Mouse (Mus musculus) intestine, postnatal 0 days (tissue): ENCODE data around the gene Psmb2. TPM values are rescaled to one million over a fixed set of nuclear protein-coding genes. Genes with fewer than 3 reads are reported as not detected.
A peak's percentile ranks its signal among the peaks of the same experiment; 100 is the strongest.

Experiments
- ATAC-seq: fragments of 200-750 bp; cut with Nextera tagmentation; 2 replicates; pipeline ENCODE4 v1.8.0; 2017; ENCODE audit warnings: mild to moderate bottlenecking, moderate TSS enrichment, moderate library complexity
- H3K27ac ChIP-seq: fragments of 300-500 bp; sonication (generic); 2 replicates; pipeline ENCODE4 v1.5.1; 2014; ENCODE audit warnings: mild to moderate bottlenecking, low read depth, low read length, moderate library complexity
- H3K27me3 ChIP-seq: fragments of 300-500 bp; sonication (generic); replicated peaks from 2 replicates; pipeline ENCODE4 v1.6.1; 2014; ENCODE audit warnings: low read length, mixed read lengths; ENCODE audit not compliant: control insufficient read depth, insufficient read depth
- H3K36me3 ChIP-seq: fragments of 300-500 bp; sonication (generic); 2 replicates; pipeline ENCODE4 v1.6.1; 2014; ENCODE audit warnings: mild to moderate bottlenecking, moderate library complexity; ENCODE audit not compliant: control insufficient read depth, insufficient read depth
- H3K4me1 ChIP-seq: fragments of 300-500 bp; sonication (generic); replicated peaks from 2 replicates; pipeline ENCODE4 v1.6.1; 2014; ENCODE audit warnings: antibody characterized with exemption, low read length, mixed read lengths; ENCODE audit not compliant: control insufficient read depth, insufficient read depth
- H3K4me2 ChIP-seq: fragments of 300-500 bp; sonication (generic); replicated peaks from 2 replicates; pipeline ENCODE4 v1.6.1; 2014; ENCODE audit warnings: low read depth, mild to moderate bottlenecking, moderate library complexity
- H3K4me3 ChIP-seq: fragments of 300-500 bp; sonication (generic); 2 replicates; pipeline ENCODE4 v1.5.1; 2014; ENCODE audit warnings: low read depth, low read length
- H3K9ac ChIP-seq: fragments of 300-500 bp; sonication (generic); 2 replicates; pipeline ENCODE4 v1.6.1; 2014; ENCODE audit warnings: mild to moderate bottlenecking, low read depth, low read length
- H3K9me3 ChIP-seq: fragments of 300-500 bp; sonication (generic); 2 replicates; pipeline ENCODE4 v1.6.1; 2016; ENCODE audit warnings: mixed run types; ENCODE audit not compliant: control insufficient read depth
- CTCF ChIP-seq: sonication (generic); IDR thresholded peaks from 2 replicates; pipeline ENCODE4 v1.5.1; 2016; ENCODE audit warnings: low read depth, mild to moderate bottlenecking, control low read depth, antibody characterized with exemption, moderate library complexity
- WGBS: fragments of 180-500 bp; shearing (Covaris S2); extraction: QIAGEN DNeasy Blood & Tissue Kit; methylation state at CpG from one replicate; pipeline ENCODE4 v1.1.7; 2014; 5-methylcytosine and 5-hydroxymethylcytosine counted together
- polyA plus RNA-seq: library from polyadenylated mRNA; unstranded; fragments of >200 nt; fragmentation: Nextera tagmentation; extraction: Ambion mirVana; gene quantifications from 2 replicates; pipeline ENCODE4 v1.2.1, GENCODE M21; 2015

Psmb2 gene
- polyA plus RNA-seq, 1 experiment from 2014 or later, result 381 TPM

DNA sequence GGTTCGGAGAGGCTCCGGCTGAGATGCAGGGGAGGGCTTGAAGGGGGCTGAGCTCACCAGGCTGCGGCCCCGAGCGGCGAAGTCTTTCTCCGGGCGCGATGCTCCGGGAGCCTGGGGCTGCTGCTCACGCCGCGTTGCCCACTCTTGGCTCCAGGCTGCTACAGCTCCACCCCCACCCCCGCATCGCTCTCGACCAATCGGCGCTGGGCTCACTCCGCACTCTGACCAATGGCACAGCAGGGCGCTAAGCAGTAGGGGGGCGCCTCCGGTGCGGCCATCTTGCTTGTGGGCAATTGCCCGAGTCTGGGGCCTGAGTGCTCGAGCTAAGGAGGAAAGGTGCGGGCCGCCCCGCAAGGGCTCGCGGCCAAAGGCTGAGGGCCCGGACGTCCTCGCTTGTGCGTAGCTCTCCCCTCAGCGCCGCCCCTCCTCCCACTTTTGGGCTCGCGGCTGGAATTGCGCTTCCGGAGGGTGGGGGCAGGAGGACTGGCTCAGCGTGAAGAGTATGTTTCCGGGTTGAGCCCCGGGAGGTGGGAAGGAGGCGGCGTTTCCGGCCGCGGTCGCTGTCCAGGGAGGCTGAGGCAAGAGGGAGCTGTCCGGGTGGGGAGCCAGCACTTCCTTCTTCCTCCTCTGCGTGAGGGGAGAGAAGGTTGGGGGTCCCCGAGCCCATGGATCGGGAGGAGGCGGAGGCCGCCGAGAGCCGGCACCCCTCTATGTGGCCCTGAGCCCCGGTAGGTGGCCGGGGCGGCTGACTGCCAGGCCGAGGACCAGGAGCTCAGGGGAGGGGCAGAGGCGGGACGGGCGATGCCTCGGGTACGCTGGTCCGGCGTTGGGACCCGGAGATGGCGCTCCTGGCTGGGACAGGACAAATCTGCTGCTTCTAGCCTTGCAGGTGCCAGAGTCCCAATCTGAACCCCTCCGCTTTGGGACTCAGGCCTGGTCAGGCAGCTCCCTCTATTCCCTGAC lies 76.1 kb downstream of the Psmb2 start, which contains the start of the genes Ncdn and AU040320:
TSS of gene Ncdn (minus strand) at position 171 of the 963 bp plus-strand sequence.
TSS of gene AU040320 (plus strand) at position 277 of the 963 bp plus-strand sequence.
- peak; percentile 95 for ATAC-seq
- WGBS, result under 1% methylated on average over 69 of the region's 71 CpGs
- peaks cover 5% of the 10 kb centered on the region; the same call in 1 of the 2 replicates for H3K4me1 ChIP-seq
- no peak; the same call in 1 of the 2 replicates for TF ChIP-seq CTCF
- no peaks in the 10 kb centered on the region for H3K27me3 ChIP-seq
- H3K4me2 ChIP-seq, result peak within 1 kb of the TSS; percentile 98
- peak within 1 kb of the TSS; percentile 83 for H3K9ac ChIP-seq
- peaks cover 21% of the 10 kb centered on the region for H3K36me3 ChIP-seq
- H3K27ac ChIP-seq, result peak within 1 kb of the TSS; percentile 90
- H3K4me3 ChIP-seq, result peak within 1 kb of the TSS; percentile 81
- no peaks in the 10 kb centered on the region for H3K9me3 ChIP-seq

DNA sequence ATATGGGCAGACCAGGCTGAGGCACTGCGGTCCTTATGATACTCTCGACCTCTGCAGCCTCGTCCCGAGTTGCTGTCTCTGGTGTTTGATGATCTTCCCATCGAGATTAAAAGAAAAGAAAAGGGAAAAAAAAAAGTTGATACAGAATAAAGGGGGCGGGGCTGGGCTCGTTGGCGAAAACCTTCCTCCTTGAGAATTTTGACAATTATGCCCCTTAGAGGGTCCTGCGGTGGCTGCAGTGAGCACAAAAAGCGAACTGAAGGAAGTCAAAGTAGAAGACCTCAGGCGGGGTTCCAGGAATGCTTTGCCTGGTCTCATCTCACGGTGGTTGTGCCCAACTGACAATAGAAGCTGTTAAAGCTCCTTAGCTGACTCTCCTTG lies 76.8 kb downstream of the Psmb2 start:
- H3K36me3 ChIP-seq, result peaks cover 14% of the 10 kb centered on the region; the same call in 1 of the 2 replicates
- peak overlapping the region; percentile 98 for H3K4me2 ChIP-seq
- WGBS, result 2% methylated on average over 12 of the region's 12 CpGs
- H3K27ac ChIP-seq, result peak overlapping the region; percentile 90
- TF ChIP-seq CTCF, result no peak
- peak overlapping the region; percentile 83 for H3K9ac ChIP-seq
- H3K9me3 ChIP-seq, result no peaks in the 10 kb centered on the region
- no peak for ATAC-seq
- peaks cover 5% of the 10 kb centered on the region; the same call in 1 of the 2 replicates for H3K4me1 ChIP-seq
- H3K4me3 ChIP-seq, result peak overlapping the region; percentile 81
- H3K27me3 ChIP-seq, result no peaks in the 10 kb centered on the region

DNA sequence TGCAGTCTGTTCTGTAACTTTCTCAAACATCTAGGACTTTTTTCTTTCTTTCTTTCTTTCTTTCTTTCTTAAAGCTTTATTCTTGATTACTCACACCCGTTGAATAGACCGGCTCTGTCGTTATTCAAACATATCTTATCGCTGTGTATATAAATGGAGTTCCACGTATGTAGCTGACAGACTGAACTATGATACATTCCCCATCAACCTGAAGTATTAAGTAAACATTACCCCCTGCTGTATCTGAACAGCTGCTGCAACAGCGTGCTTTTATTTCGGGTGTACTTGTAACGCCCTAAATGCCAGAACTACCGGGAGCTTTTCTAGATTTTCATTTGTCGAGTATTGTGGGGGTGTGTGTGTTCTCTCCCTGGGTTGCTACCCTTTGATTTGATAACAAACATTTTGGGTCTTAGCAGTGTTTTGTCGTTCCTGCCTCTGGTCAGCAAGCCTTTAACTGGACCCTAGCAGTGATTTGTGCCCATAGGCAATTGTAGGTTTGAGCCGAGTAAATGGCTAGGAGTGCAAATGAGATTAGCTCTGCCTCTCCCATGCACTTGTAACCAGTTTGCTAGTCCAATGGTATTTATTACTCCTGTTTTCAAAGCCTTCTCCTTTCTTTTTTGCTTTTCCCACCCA lies 77.4 kb downstream of the Psmb2 start:
- H3K4me2 ChIP-seq, result peak overlapping the region; percentile 98
- peaks cover 12% of the 10 kb centered on the region for H3K36me3 ChIP-seq
- H3K9ac ChIP-seq, result peak overlapping the region; percentile 26
- no peaks in the 10 kb centered on the region for H3K9me3 ChIP-seq
- peaks cover 5% of the 10 kb centered on the region; the same call in 1 of the 2 replicates for H3K4me1 ChIP-seq
- peak overlapping the region; percentile 81 for H3K4me3 ChIP-seq
- H3K27ac ChIP-seq, result peak overlapping the region; percentile 90
- peak; percentile 52 for ATAC-seq
- 23% methylated on average over 12 of the region's 12 CpGs for WGBS
- peak; percentile 28; the same call in 1 of the 2 replicates for TF ChIP-seq CTCF
- no peaks in the 10 kb centered on the region for H3K27me3 ChIP-seq

DNA sequence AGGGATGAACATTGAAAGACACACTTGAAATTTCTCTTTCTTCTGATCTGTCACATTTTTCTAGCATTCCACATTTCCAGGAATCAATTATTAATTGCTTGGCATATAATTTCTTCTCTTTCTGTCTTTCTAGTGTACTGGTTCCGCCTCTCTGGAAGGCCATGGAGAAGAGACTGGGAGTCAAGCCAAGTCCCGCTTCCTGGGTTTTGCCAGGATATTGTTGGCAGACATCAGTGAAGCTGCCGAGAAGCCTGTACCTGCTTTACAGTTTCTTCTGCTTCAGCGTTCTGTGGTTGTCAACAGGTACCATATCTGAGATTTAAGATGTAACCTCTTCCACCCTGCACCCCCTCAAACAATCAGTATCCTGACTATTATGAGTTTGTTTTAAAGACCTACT lies 79.3 kb downstream of the Psmb2 start:
- no peak for TF ChIP-seq CTCF
- WGBS, result 34% methylated on average over 4 of the region's 4 CpGs
- no peaks in the 10 kb centered on the region for H3K27me3 ChIP-seq
- H3K4me1 ChIP-seq, result peaks cover 5% of the 10 kb centered on the region; the same call in 1 of the 2 replicates
- H3K27ac ChIP-seq, result peak overlapping the region; percentile 90
- H3K9me3 ChIP-seq, result no peaks in the 10 kb centered on the region
- peaks cover 18% of the 10 kb centered on the region for H3K36me3 ChIP-seq
- 0 out of 2 replicates have a peak overlapping the region, but pooled peaks have one; percentile 31 for H3K9ac ChIP-seq
- peak overlapping the region; percentile 46 for H3K4me2 ChIP-seq
- ATAC-seq, result no peak
- H3K4me3 ChIP-seq, result peak overlapping the region; percentile 1; the same call in 1 of the 2 replicates

DNA sequence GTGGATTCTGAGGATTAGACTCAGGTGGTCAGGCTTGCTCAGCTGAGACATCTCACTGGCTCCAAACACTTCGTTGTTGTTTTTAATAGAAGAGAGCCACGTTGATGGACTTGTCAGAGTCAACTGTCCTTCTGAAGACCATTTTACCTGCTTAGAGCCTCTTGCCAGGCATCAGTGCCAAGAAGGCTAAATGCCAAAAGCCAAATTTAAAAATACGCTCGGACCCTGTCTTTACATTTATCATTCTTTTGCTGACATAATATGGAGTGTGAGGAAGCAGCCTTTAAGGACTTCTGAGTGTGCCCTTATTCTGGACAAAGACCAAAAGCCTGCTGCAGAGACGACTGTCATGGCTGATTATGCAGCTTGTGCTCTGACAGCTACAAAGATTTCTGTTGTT lies 80.9 kb downstream of the Psmb2 start:
- Histone ChIP-seq H3K4me1 (no peaks in the 10 kb centered on the region), H3K9me3 (no peaks in the 10 kb centered on the region), H3K27ac (no peak overlapping the region), H3K36me3 (peaks cover 18% of the 10 kb centered on the region), H3K9ac (no peak overlapping the region), H3K27me3 (no peaks in the 10 kb centered on the region), H3K4me3 (no peak overlapping the region), H3K4me2 (no peak overlapping the region; the same call in 1 of the 2 replicates)
- no peak for TF ChIP-seq CTCF
- WGBS, result 80% methylated on average over 5 of the region's 5 CpGs
- ATAC-seq, result no peak

Other genes with a start within 250 kb of the Psmb2 start
- gene Ago3, start 248.1 kb upstream of the Psmb2 start, polyA plus RNA-seq, result 9.3 and 10.5 TPM in 2 replicates
- gene Ago1, start 209.0 kb upstream of the Psmb2 start, polyA plus RNA-seq, result 2.7 and 3.2 TPM in 2 replicates
- gene Ago4, start 144.2 kb upstream of the Psmb2 start, polyA plus RNA-seq, result 0.90 and 1.1 TPM in 2 replicates
- gene Clspn, start 120.7 kb upstream of the Psmb2 start, polyA plus RNA-seq, result 8.3 and 10.2 TPM in 2 replicates
- gene 5730409E04Rik, start 67.8 kb upstream of the Psmb2 start, polyA plus RNA-seq, result 1.2 and 1.4 TPM in 2 replicates
- gene Tfap2e, start 58.6 kb downstream of the Psmb2 start, polyA plus RNA-seq, result not detected in 2 replicates
- 13.5 and 14.0 TPM in 2 replicates for gene Ncdn, start 75.8 kb downstream of the Psmb2 start, polyA plus RNA-seq
- 68.7 and 77.6 TPM in 2 replicates for gene AU040320, start 75.9 kb downstream of the Psmb2 start, polyA plus RNA-seq